Mouse (Mus musculus): ENCODE results near the gene Ccdc17. TPM values are rescaled to one million over a fixed set of nuclear protein-coding genes. Genes with fewer than 3 reads are reported as not detected.

Ccdc17 gene
- 10 to 100 TPM; 15.4 to 17.5 TPM for polyA plus RNA-seq (2017; shearing (Covaris generic))

DNA sequence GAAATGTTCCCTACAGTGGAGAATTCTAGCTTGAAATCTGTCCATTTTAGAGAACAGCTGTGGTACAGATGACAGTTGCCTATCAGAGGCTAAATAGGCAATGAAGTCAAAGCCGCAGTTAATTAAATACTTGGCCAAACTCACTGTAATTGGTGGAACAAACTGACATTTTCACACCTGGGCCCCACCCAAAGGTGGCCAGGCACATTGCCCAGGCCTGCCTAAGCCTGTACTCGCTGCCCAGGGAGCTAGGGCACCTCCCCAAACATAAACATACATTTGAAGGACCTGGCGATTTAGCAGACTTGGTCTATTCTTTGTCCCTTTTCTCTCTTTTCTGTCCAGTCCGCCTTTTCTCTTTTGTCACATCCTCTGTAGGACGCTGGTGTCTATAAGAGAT lies at the start of gene Ccdc17:
Gene Ccdc17, plus strand, starts transcription at position 276 of the 400 bp plus-strand sequence.

DNA sequence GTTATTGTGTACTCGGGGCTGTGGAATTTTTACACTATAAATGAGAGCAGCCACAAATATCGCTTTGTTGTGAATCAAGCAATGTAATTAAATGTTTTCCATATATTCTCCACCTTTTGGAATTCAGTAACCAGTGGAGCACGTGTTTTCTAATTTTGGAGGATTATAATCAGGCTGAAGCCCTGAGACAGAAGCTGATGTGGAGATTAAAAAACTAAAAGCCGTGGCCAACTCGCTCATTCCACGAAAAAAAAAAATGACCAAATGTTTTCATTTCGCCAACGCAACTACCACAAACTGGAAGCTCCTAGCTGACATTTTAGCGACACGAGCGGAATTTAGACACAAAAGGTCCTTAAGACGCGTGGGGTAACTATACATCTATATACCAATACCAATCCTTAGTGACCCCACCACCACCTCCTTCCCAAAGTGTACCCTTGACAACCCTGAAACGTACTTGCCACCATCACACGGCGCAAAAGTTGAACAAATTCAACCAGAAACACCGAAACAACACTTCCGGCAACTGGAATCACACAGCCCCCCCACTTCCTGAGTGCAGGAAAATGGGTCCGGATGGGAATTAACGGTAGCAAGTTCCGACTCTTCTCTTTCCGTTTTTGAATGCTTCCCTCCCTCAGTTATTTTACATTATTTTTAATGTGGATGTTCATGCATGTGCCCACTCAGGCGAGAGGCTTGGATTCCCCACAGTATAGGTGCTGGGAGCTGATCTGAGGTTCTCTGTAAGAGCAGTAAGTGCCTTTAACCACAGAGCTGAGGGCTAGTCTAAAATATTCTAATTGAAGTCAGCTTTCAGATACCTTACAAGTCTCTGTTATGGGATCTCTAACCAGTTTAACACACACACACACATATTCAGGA lies 40.8 kb upstream of the Ccdc17 start, which contains the start of gene Tmem69:
Gene Tmem69, minus strand, starts transcription at position 524 of the 888 bp plus-strand sequence.

DNA sequence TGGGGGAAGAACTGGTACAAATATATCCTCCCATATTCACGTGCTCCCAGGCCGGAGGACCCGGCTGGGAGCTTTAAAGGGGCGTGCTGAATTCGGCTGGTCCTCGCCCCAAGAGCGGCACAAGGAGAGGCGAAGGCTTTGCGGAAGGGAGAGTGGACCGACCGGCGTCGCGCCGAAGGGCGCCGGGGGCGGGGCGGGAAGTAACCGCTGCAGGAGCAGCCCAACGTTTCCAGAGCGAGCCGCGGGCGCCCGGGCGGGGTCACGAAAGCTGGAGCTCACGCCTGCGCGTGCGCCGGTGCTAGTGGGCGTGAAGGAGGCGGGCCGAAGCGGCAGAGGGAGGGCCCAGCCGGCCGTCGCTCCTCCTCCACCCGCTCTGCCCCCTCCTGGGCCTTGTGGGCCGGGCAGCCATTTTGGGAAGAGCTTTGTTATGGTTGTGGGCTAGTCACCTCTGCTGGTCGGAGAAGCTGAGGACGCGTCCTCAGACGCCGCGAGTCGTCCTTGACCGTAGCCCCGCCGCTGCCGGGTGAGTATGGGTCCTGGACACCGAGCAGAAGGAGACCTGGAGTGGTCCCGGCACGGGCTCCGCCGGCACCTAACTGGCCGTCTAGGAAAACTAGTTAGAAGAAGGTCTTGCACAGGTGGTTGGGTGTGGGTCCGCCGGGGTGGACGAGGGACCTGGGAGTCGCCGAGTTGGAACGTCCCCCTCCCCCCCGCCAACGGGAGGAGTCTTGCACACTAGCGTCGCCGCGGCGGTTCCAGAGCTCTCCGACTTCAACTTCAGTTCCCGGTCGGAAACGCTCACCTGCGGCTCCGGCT lies 38.9 kb upstream of the Ccdc17 start, which contains the start of gene Gpbp1l1:
Gene Gpbp1l1, plus strand, starts transcription at position 353 of the 816 bp plus-strand sequence.

DNA sequence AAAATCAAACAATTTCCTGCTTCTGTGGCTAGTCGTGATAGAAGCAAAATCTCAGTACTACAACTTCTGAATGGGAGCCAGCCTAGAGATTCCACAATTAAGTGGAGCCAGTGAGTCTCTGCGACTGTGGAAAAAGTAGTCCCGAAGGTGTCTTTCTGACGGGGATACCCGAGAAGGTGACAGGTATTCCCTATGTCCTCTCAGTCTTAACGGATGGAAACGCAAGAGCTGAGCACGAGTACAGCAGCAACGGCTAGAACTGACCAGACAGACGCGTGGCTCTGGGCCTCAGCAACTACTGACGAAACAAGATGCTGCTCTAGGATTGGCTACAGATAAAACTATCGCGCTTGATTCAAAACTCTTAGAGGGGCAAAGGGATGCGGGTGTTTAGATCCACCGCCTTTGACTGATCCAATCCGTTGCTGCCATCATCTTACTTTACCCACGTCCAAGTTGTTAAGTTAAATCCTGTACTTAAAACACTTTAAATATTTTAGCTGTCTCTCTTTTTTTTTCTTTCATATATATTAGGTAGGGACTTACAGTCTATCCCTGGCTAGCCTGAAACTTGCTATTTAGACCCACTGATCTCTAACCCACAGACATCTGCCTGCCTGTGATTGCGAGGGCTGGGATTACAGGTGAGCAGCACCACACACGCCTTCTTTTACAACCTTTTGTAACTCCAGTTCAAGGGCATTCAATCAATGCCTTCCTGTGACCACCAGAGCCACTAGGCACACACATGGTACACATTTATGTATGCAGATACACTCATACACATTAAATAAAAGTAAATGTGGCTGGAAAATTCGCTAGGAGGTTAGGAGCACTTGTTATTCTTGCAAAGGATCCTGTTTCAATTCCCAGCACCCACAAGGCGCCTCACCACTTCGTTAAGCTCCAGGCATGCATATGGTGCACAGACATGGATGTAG lies 31.5 kb downstream of the Ccdc17 start, which contains the start of gene Nasp:
Gene Nasp, minus strand, starts transcription at position 220 of the 941 bp plus-strand sequence.

Other genes with a start within 250 kb of the Ccdc17 start
- 10 to 100 TPM; 16.0 to 18.4 TPM for gene Mast2, start 132.5 kb upstream of the Ccdc17 start, polyA plus RNA-seq (2017; shearing (Covaris generic))
- gene Ipp, start 89.1 kb upstream of the Ccdc17 start, polyA plus RNA-seq (2017; shearing (Covaris generic)): 10 to 100 TPM; 16.8 to 19.6 TPM
- gene Tmem69, start 40.7 kb upstream of the Ccdc17 start, polyA plus RNA-seq (2017; shearing (Covaris generic)): 10 to 100 TPM; 20.2 to 23.2 TPM
- gene Gpbp1l1, start 39.0 kb upstream of the Ccdc17 start, polyA plus RNA-seq (2017; shearing (Covaris generic)): 10 to 100 TPM; 44.7 to 46.2 TPM
- gene Nasp, start 31.3 kb downstream of the Ccdc17 start, polyA plus RNA-seq (2017; shearing (Covaris generic)): 10 to 100 TPM; 37.6 to 41.0 TPM
- 100 to 1,000 TPM; 260 to 321 TPM for gene Akr1a1, start 55.0 kb downstream of the Ccdc17 start, polyA plus RNA-seq (2017; shearing (Covaris generic))
- gene Prdx1, start 88.9 kb downstream of the Ccdc17 start, polyA plus RNA-seq (2017; shearing (Covaris generic)): 100 to 1,000 TPM; 532 to 563 TPM
- 10 to 100 TPM in 1 of 2 experiments, 1 to 10 TPM in 1; 9.6 to 10.3 TPM for gene Mmachc, start 111.8 kb downstream of the Ccdc17 start, polyA plus RNA-seq (2017; shearing (Covaris generic))
- gene Ccdc163, start 111.9 kb downstream of the Ccdc17 start, polyA plus RNA-seq (2017; shearing (Covaris generic)): 10 to 100 TPM; 15.9 to 22.0 TPM
- gene Tesk2, start 124.3 kb downstream of the Ccdc17 start, polyA plus RNA-seq (2017; shearing (Covaris generic)): 1 to 10 TPM; 5.3 to 8.3 TPM
- 10 to 100 TPM; 39.8 to 43.6 TPM for gene Toe1, start 211.0 kb downstream of the Ccdc17 start, polyA plus RNA-seq (2017; shearing (Covaris generic))
- 10 to 100 TPM in 1 of 2 experiments, 1 to 10 TPM in 1; 9.6 to 18.9 TPM for gene Mutyh, start 211.1 kb downstream of the Ccdc17 start, polyA plus RNA-seq (2017; shearing (Covaris generic))
- gene Hpdl, start 225.1 kb downstream of the Ccdc17 start, polyA plus RNA-seq (2017; shearing (Covaris generic)): under 1 TPM; 0.21 to 0.37 TPM

All from inflammation-experienced regulatory T-cells (primary cell).